Mouse (Mus musculus): ENCODE measurements around the gene Adgra1. TPM values are rescaled to one million over a fixed set of nuclear protein-coding genes. Genes with fewer than 3 reads are reported as not detected.

Adgra1 gene
- total RNA-seq, 2 experiments from 2014 or later, result 45.8 to 48.8 TPM

DNA sequence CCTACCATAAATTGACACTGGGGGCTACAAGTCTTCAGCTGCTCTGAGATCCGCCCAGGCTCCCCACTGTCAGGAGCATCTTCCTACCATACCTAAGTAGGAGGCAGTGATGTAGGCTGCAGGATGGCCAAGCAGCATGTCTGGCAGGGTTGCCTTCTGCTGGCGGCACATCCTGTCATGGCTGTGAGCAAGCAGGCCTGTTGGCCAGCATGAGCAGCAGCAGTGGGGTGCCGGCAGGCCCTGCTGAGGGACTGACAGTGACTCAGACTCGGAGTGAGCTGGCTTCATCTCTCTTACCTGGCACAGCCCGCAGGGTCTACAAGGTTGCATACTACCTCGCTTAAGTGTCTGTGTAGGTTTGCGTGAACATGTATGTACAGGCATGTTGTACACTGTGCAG is 65.5 kb downstream of the Adgra1 start:
- Histone ChIP-seq H3K27ac (peak overlapping the region; percentile 89), H3K4me3 (no peak overlapping the region)
- no peak for TF ChIP-seq CTCF (conservative IDR thresholded peaks at IDR 0.05)
- peak in 1 of 2 experiments; percentile 46 for DNase-seq (ENCODE audit: low spot score in 2 of 2)

GRCm38 (mm10) chr7:139900456-139900855 is 66.5 kb downstream of the Adgra1 start:
- TF ChIP-seq CTCF (conservative IDR thresholded peaks at IDR 0.05), result no peak
- no peak for DNase-seq (ENCODE audit: low spot score in 2 of 2)
- H3K27ac ChIP-seq, result peak overlapping the region; percentile 43; the same call in 1 of the 2 replicates
- H3K4me3 ChIP-seq, result no peak overlapping the region

DNA sequence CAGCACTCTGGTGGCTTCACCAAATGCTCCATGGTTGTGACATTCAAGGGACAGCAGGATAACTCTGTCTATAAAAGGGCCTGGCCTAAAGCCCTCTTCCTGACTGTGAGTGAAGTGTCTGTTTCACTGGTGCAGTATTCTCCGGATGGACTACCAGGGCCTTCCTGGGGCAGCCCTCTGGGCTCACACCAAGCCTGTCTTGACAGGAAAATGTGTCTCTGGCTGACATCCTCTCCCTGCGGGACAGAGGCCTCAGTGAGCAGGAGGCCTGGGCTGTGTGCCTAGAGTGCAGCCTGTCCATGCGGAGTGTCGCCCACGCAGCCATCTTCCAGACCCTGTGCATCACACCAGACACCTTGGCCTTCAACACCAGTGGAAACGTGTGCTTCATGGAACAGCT is 66.9 kb downstream of the Adgra1 start:
- no peak for TF ChIP-seq CTCF (conservative IDR thresholded peaks at IDR 0.05)
- Histone ChIP-seq H3K27ac (peak overlapping the region; percentile 43; the same call in 1 of the 2 replicates), H3K4me3 (no peak overlapping the region)
- no peak for DNase-seq (ENCODE audit: low spot score in 2 of 2)

DNA sequence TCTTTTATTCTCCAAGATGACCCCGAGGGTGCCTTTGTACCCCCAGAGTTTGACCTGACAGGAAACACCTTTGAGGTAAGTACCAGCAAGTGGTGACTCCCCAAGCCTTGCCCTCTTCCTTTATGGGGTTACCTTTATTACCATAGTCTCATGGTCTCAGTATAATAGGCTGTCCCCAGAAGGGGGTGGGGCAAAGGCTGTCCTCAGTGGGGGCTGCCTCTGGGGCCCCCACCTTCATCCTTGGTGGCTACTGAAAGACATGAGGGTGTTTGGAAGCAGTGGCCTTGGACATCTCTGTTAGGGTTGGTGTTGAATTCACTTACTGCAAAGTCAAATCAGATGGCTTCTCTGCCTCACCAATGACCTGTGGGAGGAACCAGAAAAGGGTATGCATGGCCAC is 68.0 kb downstream of the Adgra1 start:
- no peak overlapping the region for H3K27ac ChIP-seq
- no peak overlapping the region for H3K4me3 ChIP-seq
- no peak for TF ChIP-seq CTCF (conservative IDR thresholded peaks at IDR 0.05)
- no peak for DNase-seq (ENCODE audit: low spot score in 2 of 2)

GRCm38 (mm10) chr7:139905261-139905660 is 71.3 kb downstream of the Adgra1 start:
- Histone ChIP-seq H3K27ac (peak overlapping the region; percentile 52; the same call in 1 of the 2 replicates), H3K4me3 (no peak overlapping the region)
- no peak for TF ChIP-seq CTCF (conservative IDR thresholded peaks at IDR 0.05)
- DNase-seq (ENCODE audit: low spot score in 2 of 2), result no peak

GRCm38 (mm10) chr7:139905661-139906060 is 71.7 kb downstream of the Adgra1 start:
- H3K27ac ChIP-seq, result peak overlapping the region; percentile 52; the same call in 1 of the 2 replicates
- DNase-seq (ENCODE audit: low spot score in 2 of 2), result peak in 1 of 2 experiments; percentile 49
- no peak overlapping the region for H3K4me3 ChIP-seq
- peak; percentile 78 for TF ChIP-seq CTCF (conservative IDR thresholded peaks at IDR 0.05)

- DNase-seq (ENCODE audit: low spot score in 2 of 2), result peak in 1 of 2 experiments; percentile 44
These were observed 74.2 kb downstream of the Adgra1 start for GRCm38 (mm10) chr7:139908176-139908575.

GRCm38 (mm10) chr7:139909469-139909868 is 75.5 kb downstream of the Adgra1 start:
- TF ChIP-seq CTCF (conservative IDR thresholded peaks at IDR 0.05), result no peak
- DNase-seq (ENCODE audit: low spot score in 2 of 2), result no peak
- Histone ChIP-seq H3K27ac (peak overlapping the region; percentile 9; the same call in 1 of the 2 replicates), H3K4me3 (no peak overlapping the region)

More at GRCm38 (mm10) chr7:139908176-139908575, 74.2 kb downstream of the Adgra1 start:
- Histone ChIP-seq H3K27ac (peak overlapping the region; percentile 61), H3K4me3 (no peak overlapping the region)
- TF ChIP-seq CTCF (conservative IDR thresholded peaks at IDR 0.05), result no peak

DNA sequence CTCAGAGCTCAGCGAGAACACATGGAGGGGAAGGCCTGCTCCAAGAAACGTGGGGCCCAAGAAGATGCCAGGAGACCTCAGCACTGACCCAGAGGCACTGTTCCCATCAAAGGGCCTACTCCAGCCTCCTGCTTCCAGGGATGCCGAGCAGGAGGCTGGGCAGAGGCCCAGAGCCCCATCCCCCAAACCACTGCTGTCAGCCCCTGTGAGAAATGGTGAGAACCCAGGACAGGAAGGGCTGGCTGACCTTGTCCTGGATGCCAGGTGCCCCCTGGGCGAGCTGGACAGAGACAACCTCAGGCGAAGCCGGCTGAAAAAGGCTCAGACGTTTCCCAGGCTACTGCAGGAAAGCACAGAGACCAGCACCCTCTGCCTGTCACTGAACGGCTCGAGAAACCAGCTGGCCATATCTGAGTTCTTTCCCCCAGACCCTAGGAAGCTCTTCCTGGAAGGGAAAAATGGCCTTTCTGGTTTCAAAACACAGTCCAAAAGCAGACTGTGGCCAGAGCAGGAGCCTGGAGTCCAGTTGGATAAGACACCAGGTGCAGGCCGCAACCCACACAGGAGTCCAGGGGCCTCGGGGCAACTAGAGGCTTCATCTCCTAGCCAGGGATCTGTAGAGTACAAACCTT is 76.3 kb downstream of the Adgra1 start:
- peak overlapping the region; percentile 9; the same call in 1 of the 2 replicates for H3K27ac ChIP-seq
- TF ChIP-seq CTCF (conservative IDR thresholded peaks at IDR 0.05), result no peak
- DNase-seq (ENCODE audit: low spot score in 2 of 2), result no peak
- H3K4me3 ChIP-seq, result no peak overlapping the region

GRCm38 (mm10) chr7:139914141-139915047 is 80.4 kb downstream of the Adgra1 start:
- no peak for DNase-seq (ENCODE audit: low spot score in 2 of 2)
- Histone ChIP-seq H3K4me3 (no peak overlapping the region), H3K27ac (no peak overlapping the region)
- TF ChIP-seq CTCF (conservative IDR thresholded peaks at IDR 0.05), result no peak

GRCm38 (mm10) chr7:139915646-139916257 is 81.8 kb downstream of the Adgra1 start:
- no peak for DNase-seq (ENCODE audit: low spot score in 2 of 2)
- no peak overlapping the region for H3K27ac ChIP-seq
- no peak for TF ChIP-seq CTCF (conservative IDR thresholded peaks at IDR 0.05)
- no peak overlapping the region for H3K4me3 ChIP-seq

DNA sequence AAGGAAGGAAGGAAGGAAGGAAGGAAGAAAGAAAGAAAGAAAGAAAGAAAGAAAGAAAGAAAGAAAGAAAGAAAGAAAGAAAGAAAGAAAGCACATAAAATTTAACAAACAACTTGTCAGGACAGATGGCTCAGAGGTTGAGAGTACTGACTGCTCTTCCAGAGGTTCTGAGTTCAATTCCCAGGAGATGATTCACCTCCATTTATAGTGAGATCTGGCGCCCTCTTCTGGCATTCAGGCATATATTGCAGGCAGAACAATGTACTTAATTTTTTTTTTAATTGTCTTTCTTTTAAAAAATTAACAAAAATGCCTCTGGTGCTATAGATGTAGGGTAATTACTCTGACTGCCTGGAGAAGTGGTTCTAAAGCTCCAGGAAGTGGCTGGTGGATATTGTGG is 82.4 kb downstream of the Adgra1 start:
- no peak overlapping the region for H3K4me3 ChIP-seq
- no peak overlapping the region for H3K27ac ChIP-seq
- no peak for DNase-seq (ENCODE audit: low spot score in 2 of 2)
- TF ChIP-seq CTCF (conservative IDR thresholded peaks at IDR 0.05), result peak; percentile 71

DNA sequence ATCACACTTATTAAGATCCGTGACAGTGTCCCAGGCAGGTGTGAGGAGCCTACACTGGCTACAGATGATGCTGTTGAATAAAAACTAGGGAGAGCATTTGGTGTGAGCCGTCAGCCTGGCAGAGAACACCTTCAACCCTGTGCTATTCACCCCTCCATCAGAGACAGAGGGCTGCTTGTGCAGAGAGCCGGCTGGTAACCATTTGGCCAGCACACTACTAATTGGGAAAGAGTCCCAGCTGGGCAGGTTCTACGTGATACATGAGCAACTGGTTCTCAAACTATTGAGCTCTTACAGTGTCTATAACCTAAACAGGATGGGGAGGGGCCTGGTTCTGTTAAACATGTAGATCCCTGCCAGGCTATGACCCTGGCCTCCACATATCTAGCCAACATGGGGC is 84.3 kb downstream of the Adgra1 start:
- Histone ChIP-seq H3K4me3 (no peak overlapping the region), H3K27ac (no peak overlapping the region)
- DNase-seq (ENCODE audit: low spot score in 2 of 2), result no peak
- no peak for TF ChIP-seq CTCF (conservative IDR thresholded peaks at IDR 0.05)

Other genes with a start within 250 kb of the Adgra1 start
- 1 to 10 TPM; 2.2 to 2.5 TPM for gene Cfap46, start 150.4 kb upstream of the Adgra1 start, total RNA-seq (2021)
- gene Kndc1, start 60.5 kb downstream of the Adgra1 start, total RNA-seq (2021), result 10 to 100 TPM; 80.3 to 87.0 TPM
- not detected for gene Utf1, start 109.6 kb downstream of the Adgra1 start, total RNA-seq (2021)
- 1 to 10 TPM; 1.3 to 1.5 TPM for gene 6430531B16Rik, start 144.6 kb downstream of the Adgra1 start, total RNA-seq (2021)
- gene Adam8, start 158.4 kb downstream of the Adgra1 start, total RNA-seq (2021), result 1 to 10 TPM; 3.4 to 6.0 TPM
- 10 to 100 TPM; 24.8 to 28.7 TPM for gene Zfp511, start 202.2 kb downstream of the Adgra1 start, total RNA-seq (2021)
- 10 to 100 TPM; 39.9 to 40.6 TPM for gene Tubgcp2, start 202.5 kb downstream of the Adgra1 start, total RNA-seq (2021)
- gene Msx3, start 214.9 kb downstream of the Adgra1 start, total RNA-seq (2021), result under 1 TPM in 1 of 2 experiments, not detected in 1; 0.15 TPM
- gene Caly, start 248.4 kb downstream of the Adgra1 start, total RNA-seq (2021), result 100 to 1,000 TPM; 255 to 267 TPM